Mouse (Mus musculus) layer of hippocampus, adult 9-11 months (tissue): ENCODE results near the gene Lmx1a.

ENCODE experiments used
- DNase-seq: peaks from one replicate; pipeline ENCODE4 v3.0.0; 2022

Gene Lmx1a

GRCm38 (mm10) chr1:167788684-167789413 lies 99.8 kb downstream of the Lmx1a start:
- no peak for DNase-seq

- DNase-seq: no peak
Observed at GRCm38 (mm10) chr1:167789448-167789847, 100.4 kb downstream of the Lmx1a start.

- DNase-seq: no peak
Observed at GRCm38 (mm10) chr1:167790688-167791087, 101.7 kb downstream of the Lmx1a start.

GRCm38 (mm10) chr1:167791221-167791620 lies 102.2 kb downstream of the Lmx1a start:
- DNase-seq: no peak

GRCm38 (mm10) chr1:167801923-167802322 lies 112.9 kb downstream of the Lmx1a start:
- no peak for DNase-seq

GRCm38 (mm10) chr1:167802510-167803271 lies 113.7 kb downstream of the Lmx1a start:
- peak; percentile 49 for DNase-seq

GRCm38 (mm10) chr1:167803351-167803981 lies 114.4 kb downstream of the Lmx1a start:
- DNase-seq: no peak

GRCm38 (mm10) chr1:167804836-167805235 lies 115.8 kb downstream of the Lmx1a start:
- no peak for DNase-seq

- DNase-seq: no peak
Observed at GRCm38 (mm10) chr1:167811141-167811540, 122.1 kb downstream of the Lmx1a start.

- no peak for DNase-seq
Observed at GRCm38 (mm10) chr1:167815166-167815565, 126.1 kb downstream of the Lmx1a start.

- no peak for DNase-seq
Observed at GRCm38 (mm10) chr1:167817028-167817427, 128.0 kb downstream of the Lmx1a start.

GRCm38 (mm10) chr1:167817616-167818015 lies 128.6 kb downstream of the Lmx1a start:
- no peak for DNase-seq

- DNase-seq: no peak
Observed at GRCm38 (mm10) chr1:167820031-167820430, 131.0 kb downstream of the Lmx1a start.

- DNase-seq: peak; percentile 33
Observed at GRCm38 (mm10) chr1:167821125-167821524, 132.1 kb downstream of the Lmx1a start.

- DNase-seq: no peak
Observed at GRCm38 (mm10) chr1:167830291-167830690, 141.3 kb downstream of the Lmx1a start.

- no peak for DNase-seq
Observed at GRCm38 (mm10) chr1:167831601-167832000, 142.6 kb downstream of the Lmx1a start.

GRCm38 (mm10) chr1:167854801-167855200 lies 165.8 kb downstream of the Lmx1a start:
- DNase-seq: no peak

GRCm38 (mm10) chr1:167872028-167872427 lies 183.0 kb downstream of the Lmx1a start:
- DNase-seq: no peak

- DNase-seq: no peak
Observed at GRCm38 (mm10) chr1:167874099-167874498, 185.1 kb downstream of the Lmx1a start.

- no peak for DNase-seq
Observed at GRCm38 (mm10) chr1:167877931-167878330, 188.9 kb downstream of the Lmx1a start.

- no peak for DNase-seq
Observed at GRCm38 (mm10) chr1:167878354-167878753, 189.3 kb downstream of the Lmx1a start.

GRCm38 (mm10) chr1:167885776-167886175 lies 196.7 kb downstream of the Lmx1a start:
- no peak for DNase-seq

GRCm38 (mm10) chr1:167888120-167888519 lies 199.1 kb downstream of the Lmx1a start:
- DNase-seq: no peak

GRCm38 (mm10) chr1:167888816-167889215 lies 199.8 kb downstream of the Lmx1a start:
- no peak for DNase-seq
